9 mouse cellular contexts compared by ENCODE assay signal in genomic region chr11:60280429-60281414, GRCm38 (mm10). TPM values are rescaled to one million over a fixed set of nuclear protein-coding genes. Genes with fewer than 3 reads are reported as not detected.
DNase-seq lines count a peak whose midpoint lies in the region; ATAC-seq and TF ChIP-seq lines count a peak whose summit lies in the region.
"Had no signal": no experiment of that assay in that cellular context is flagged by ENCODE, and none has a peak within 500 bp of the region (broad histone marks: within the 10 kb centered on the region; RNA-seq: fewer than 3 reads in every experiment).

No protein-coding gene starts in this region.

- ATAC-seq in lung, postnatal 0 days = peak; percentile 38; the same call in 1 of the 2 replicates
- ATAC-seq in intestine, embryonic 16.5 days = no peak
- ATAC-seq in stomach, embryonic 15.5 days (ENCODE audit: insufficient read depth, low FRiP score, low read depth) = peak; percentile 70; the same call in 1 of the 2 replicates

- no peaks in the 10 kb centered on the region for H3K9me3 ChIP-seq in heart, embryonic 10.5 days
- no peaks in the 10 kb centered on the region for H3K9me3 ChIP-seq in lung, postnatal 0 days (ENCODE audit: low read length)
- no peaks in the 10 kb centered on the region for H3K9me3 ChIP-seq in intestine, embryonic 16.5 days (ENCODE audit: control insufficient read depth, low read length)
- no peaks in the 10 kb centered on the region for H3K9me3 ChIP-seq in stomach, embryonic 15.5 days

- H3K9ac ChIP-seq in lung, postnatal 0 days (replicated peaks; ENCODE audit: low read depth) = no peak overlapping the region
- no peak overlapping the region for H3K9ac ChIP-seq in intestine, embryonic 16.5 days (ENCODE audit: low read depth, low read length)
- H3K9ac ChIP-seq in stomach, embryonic 15.5 days = no peak overlapping the region

- DNase-seq in heart, embryonic 10.5 days (ENCODE audit: low spot score) = no peak
- DNase-seq in heart, adult 8-10 months (ENCODE audit: low spot score) = no peak
- peak; percentile 51 for DNase-seq in lung, postnatal 0 days (ENCODE audit: low spot score)
- DNase-seq in lung, postnatal 25 days (ENCODE audit: low spot score) = no peak
- no peak for DNase-seq in frontal cortex, adult 2 months (ENCODE audit: extremely low spot score in 1 of 2, low spot score in 1 of 2)
- no peak for DNase-seq in left cerebral cortex, adult 18-20 months (ENCODE audit: low spot score in 2 of 2)

- no peak for TF ChIP-seq EP300 in lung, postnatal 0 days (IDR thresholded peaks at IDR 0.05)

- no peak overlapping the region for H3K4me2 ChIP-seq in lung, postnatal 0 days (replicated peaks; ENCODE audit: low read depth, low read length)
- no peak overlapping the region for H3K4me2 ChIP-seq in intestine, embryonic 16.5 days (ENCODE audit: low read depth, low read length)
- H3K4me2 ChIP-seq in stomach, embryonic 15.5 days = no peak overlapping the region

- 68% methylated on average over 11 of the region's 11 CpGs for WGBS in heart, embryonic 10.5 days
- WGBS in lung, postnatal 0 days = 68% methylated on average over 11 of the region's 11 CpGs
- WGBS in intestine, embryonic 16.5 days = 68% methylated on average over 11 of the region's 11 CpGs
- WGBS in stomach, embryonic 15.5 days = 52% methylated on average over 11 of the region's 11 CpGs

- peaks cover 52% of the 10 kb centered on the region for H3K4me1 ChIP-seq in heart, embryonic 10.5 days
- 0 out of 2 replicates have a peak, but pooled peaks cover 6% of the 10 kb centered on the region for H3K4me1 ChIP-seq in lung, postnatal 0 days (ENCODE audit: insufficient read depth, low read depth, low read length)
- peaks cover 20% of the 10 kb centered on the region for H3K4me1 ChIP-seq in intestine, embryonic 16.5 days (ENCODE audit: control insufficient read depth, insufficient read depth, low read length)
- H3K4me1 ChIP-seq in stomach, embryonic 15.5 days = peaks cover 17% of the 10 kb centered on the region

- TF ChIP-seq CTCF in lung, postnatal 0 days (IDR thresholded peaks at IDR 0.05) = peak; percentile 23; the same call in 1 of the 2 replicates

- no peaks in the 10 kb centered on the region for H3K36me3 ChIP-seq in heart, embryonic 10.5 days
- no peaks in the 10 kb centered on the region for H3K36me3 ChIP-seq in lung, postnatal 0 days (ENCODE audit: insufficient read depth, low read length)
- H3K36me3 ChIP-seq in intestine, embryonic 16.5 days (ENCODE audit: control insufficient read depth, insufficient read depth, low read length) = no peaks in the 10 kb centered on the region
- H3K36me3 ChIP-seq in stomach, embryonic 15.5 days = no peaks in the 10 kb centered on the region

- H3K4me3 ChIP-seq in heart, embryonic 10.5 days = no peak overlapping the region
- H3K4me3 ChIP-seq in lung, postnatal 0 days (ENCODE audit: low read depth, low read length) = no peak overlapping the region
- no peak overlapping the region for H3K4me3 ChIP-seq in intestine, embryonic 16.5 days (ENCODE audit: low read length)
- H3K4me3 ChIP-seq in stomach, embryonic 15.5 days (replicated peaks) = no peak overlapping the region

- H3K27ac ChIP-seq in heart, embryonic 10.5 days = peak overlapping the region; percentile 76; the same call in 1 of the 2 replicates
- no peak overlapping the region for H3K27ac ChIP-seq in lung, postnatal 0 days (ENCODE audit: low read length)
- H3K27ac ChIP-seq in intestine, embryonic 16.5 days (ENCODE audit: low read length) = peak overlapping the region; percentile 45; the same call in 1 of the 2 replicates
- H3K27ac ChIP-seq in stomach, embryonic 15.5 days = peak overlapping the region; percentile 23; the same call in 1 of the 2 replicates

- no peaks in the 10 kb centered on the region for H3K27me3 ChIP-seq in heart, embryonic 10.5 days (ENCODE audit: insufficient read depth, poor library complexity, severe bottlenecking)
- no peaks in the 10 kb centered on the region for H3K27me3 ChIP-seq in lung, postnatal 0 days (replicated peaks; ENCODE audit: insufficient read depth, low read length)
- H3K27me3 ChIP-seq in intestine, embryonic 16.5 days (replicated peaks; ENCODE audit: control insufficient read depth, insufficient read depth, low read length) = no peaks in the 10 kb centered on the region
- no peaks in the 10 kb centered on the region for H3K27me3 ChIP-seq in stomach, embryonic 15.5 days (replicated peaks)
- H3K27me3 ChIP-seq: CH12.LX had no signal

RNA-seq across cellular contexts. Expression of gene Srebf1, which starts 58.3 kb away (rescaled TPM):
- 38.2 and 40.3 TPM in 2 replicates for polyA plus RNA-seq in heart, embryonic 10.5 days (2016; fragmentation: Nextera tagmentation; extraction: Ambion mirVana)
- 10 to 100 TPM; 31.0 to 42.3 (median 36.5) TPM for total RNA-seq in heart, adult 8-10 months (2022)
- polyA plus RNA-seq in lung, postnatal 0 days (2015; fragmentation: Nextera tagmentation; extraction: Ambion mirVana) = 61.7 and 70.1 TPM in 2 replicates
- polyA plus RNA-seq in intestine, embryonic 16.5 days (2015; fragmentation: Nextera tagmentation; extraction: Ambion mirVana) = 81.0 and 95.2 TPM in 2 replicates
- 81.5 and 83.5 TPM in 2 replicates for polyA plus RNA-seq in stomach, embryonic 15.5 days (2015; fragmentation: Nextera tagmentation; extraction: Ambion mirVana)
- 63.2 and 78.3 TPM in 2 replicates for polyA plus RNA-seq in frontal cortex, adult 2 months (2012; rRNA removed)
- total RNA-seq in left cerebral cortex, adult 18-20 months (2021) = 10 to 100 TPM; 66.2 to 68.2 TPM
